Mouse (Mus musculus) heart, embryonic 14.5 days (tissue): ENCODE measurements at regions not wholly inside any gene's neighbourhood (a gene's known extent, or its start where the extent isn't known, plus 50 kb on each side); places are given as distances from the start of the nearest gene placed in this dataset.

Source experiments
- ATAC-seq: fragments of 200-750 bp; cut with Nextera tagmentation; 2 replicates; pipeline ENCODE4 v1.8.0; 2017; ENCODE audit warnings: low read depth, moderate TSS enrichment; ENCODE audit not compliant: insufficient number of reproducible peaks, insufficient read depth, low FRiP score
- H3K27ac ChIP-seq, 2 experiments: fragments of 200-500 bp in 1 of 2; fragments of 300-500 bp in 1 of 2; sonication (generic) in 1 of 2; replicated peaks in 1 of 2; 2 replicates each; pipeline ENCODE4 v1.5.1; 2012 to 2014; ENCODE audit warnings: low read depth in 2 of 2, low read length in 2 of 2, control low read depth in 1 of 2, mild to moderate bottlenecking in 1 of 2, mixed read lengths in 1 of 2; ENCODE audit not compliant: control insufficient read depth in 1 of 2, insufficient read depth in 1 of 2
- H3K27me3 ChIP-seq: fragments of 300-500 bp; sonication (generic); 2 replicates; pipeline ENCODE4 v1.6.1; 2014; ENCODE audit warnings: mild to moderate bottlenecking, low read length, control low read depth; ENCODE audit not compliant: control insufficient read depth, insufficient read depth
- H3K36me3 ChIP-seq: fragments of 300-500 bp; sonication (generic); 2 replicates; pipeline ENCODE4 v1.6.1; 2014; ENCODE audit warnings: mild to moderate bottlenecking, control low read depth, low read length, mixed read lengths; ENCODE audit not compliant: control insufficient read depth, insufficient read depth
- H3K4me1 ChIP-seq, 2 experiments: fragments of 200-500 bp in 1 of 2; fragments of 300-500 bp in 1 of 2; sonication (generic) in 1 of 2; 2 replicates each; pipeline ENCODE4 v1.6.1; 2012 to 2014; ENCODE audit warnings: low read length in 2 of 2, control low read depth in 1 of 2, mixed read lengths in 1 of 2; ENCODE audit not compliant: control insufficient read depth in 2 of 2, insufficient read depth in 2 of 2
- H3K4me2 ChIP-seq: fragments of 300-500 bp; sonication (generic); 2 replicates; pipeline ENCODE4 v1.6.1; 2014; ENCODE audit warnings: mild to moderate bottlenecking, low read length
- H3K4me3 ChIP-seq, 2 experiments: fragments of 200-500 bp in 1 of 2; fragments of 300-500 bp in 1 of 2; sonication (generic) in 1 of 2; 2 replicates each; pipeline ENCODE4 v1.5.1; 2012 to 2014; ENCODE audit warnings: low read length in 2 of 2, mild to moderate bottlenecking in 2 of 2, control low read depth in 1 of 2, low read depth in 1 of 2, moderate library complexity in 1 of 2; ENCODE audit not compliant: control insufficient read depth in 1 of 2, insufficient read depth in 1 of 2
- H3K9ac ChIP-seq: fragments of 300-500 bp; sonication (generic); 2 replicates; pipeline ENCODE4 v1.6.1; 2014; ENCODE audit warnings: mild to moderate bottlenecking, low read length
- H3K9me3 ChIP-seq: fragments of 300-500 bp; sonication (generic); 2 replicates; pipeline ENCODE4 v1.6.1; 2016; ENCODE audit warnings: low read length, control low read depth; ENCODE audit not compliant: control insufficient read depth
- WGBS: fragments of 180-500 bp; shearing (Covaris S2); extraction: QIAGEN DNeasy Blood & Tissue Kit; methylation state at CpG from one replicate; pipeline ENCODE4 v1.1.7; 2014; 5-methylcytosine and 5-hydroxymethylcytosine counted together

GRCm38 (mm10) chr15:68445341-68445740 lies 1944.6 kb upstream of the Lrrc6 start:
- no peaks in the 10 kb centered on the region for H3K36me3 ChIP-seq
- H3K4me1 ChIP-seq = no peaks in the 10 kb centered on the region
- WGBS = 84% methylated on average over 7 of the region's 7 CpGs
- H3K27me3 ChIP-seq = no peaks in the 10 kb centered on the region
- no peaks in the 10 kb centered on the region for H3K9me3 ChIP-seq
- H3K9ac ChIP-seq = no peak overlapping the region
- no peak overlapping the region for H3K27ac ChIP-seq
- H3K4me2 ChIP-seq = no peak overlapping the region
- H3K4me3 ChIP-seq = no peak overlapping the region
- no peak for ATAC-seq

GRCm38 (mm10) chr15:68440636-68441035 lies 1939.9 kb upstream of the Lrrc6 start:
- no peak for ATAC-seq
- WGBS = 57% methylated on average over 9 of the region's 9 CpGs
- Histone ChIP-seq H3K36me3 (no peaks in the 10 kb centered on the region), H3K4me2 (no peak overlapping the region), H3K4me1 (no peaks in the 10 kb centered on the region), H3K4me3 (no peak overlapping the region), H3K9ac (no peak overlapping the region), H3K27ac (no peak overlapping the region), H3K27me3 (no peaks in the 10 kb centered on the region), H3K9me3 (no peaks in the 10 kb centered on the region)

GRCm38 (mm10) chr15:68435961-68436360 lies 1935.3 kb upstream of the Lrrc6 start:
- Histone ChIP-seq H3K27me3 (no peaks in the 10 kb centered on the region), H3K4me1 (no peaks in the 10 kb centered on the region), H3K27ac (no peak overlapping the region), H3K9ac (no peak overlapping the region), H3K36me3 (no peaks in the 10 kb centered on the region), H3K4me2 (no peak overlapping the region), H3K4me3 (no peak overlapping the region), H3K9me3 (no peaks in the 10 kb centered on the region)
- no peak for ATAC-seq
- WGBS = 23% methylated on average over 3 of the region's 3 CpGs

GRCm38 (mm10) chr15:68431251-68431650 lies 1930.5 kb upstream of the Lrrc6 start:
- no peak for ATAC-seq
- WGBS = 62% methylated on average over 2 of the region's 2 CpGs
- no peaks in the 10 kb centered on the region for H3K36me3 ChIP-seq
- H3K4me1 ChIP-seq = no peaks in the 10 kb centered on the region
- no peak overlapping the region for H3K4me3 ChIP-seq
- H3K9ac ChIP-seq = no peak overlapping the region
- H3K27me3 ChIP-seq = peaks cover 5% of the 10 kb centered on the region; the same call in 1 of the 2 replicates
- no peak overlapping the region for H3K4me2 ChIP-seq
- H3K27ac ChIP-seq = no peak overlapping the region
- no peaks in the 10 kb centered on the region for H3K9me3 ChIP-seq

GRCm38 (mm10) chr15:68430486-68430885 lies 1929.8 kb upstream of the Lrrc6 start:
- Histone ChIP-seq H3K9ac (no peak overlapping the region), H3K9me3 (no peaks in the 10 kb centered on the region), H3K36me3 (no peaks in the 10 kb centered on the region), H3K4me1 (no peaks in the 10 kb centered on the region), H3K4me2 (no peak overlapping the region), H3K27me3 (peaks cover 5% of the 10 kb centered on the region; the same call in 1 of the 2 replicates), H3K4me3 (no peak overlapping the region), H3K27ac (no peak overlapping the region)
- ATAC-seq = no peak
- 55% methylated on average over 4 of the region's 4 CpGs for WGBS

- H3K27ac ChIP-seq = no peak overlapping the region
- 19% methylated on average over 6 of the region's 6 CpGs for WGBS
- H3K4me3 ChIP-seq = no peak overlapping the region
- H3K9ac ChIP-seq = no peak overlapping the region
- ATAC-seq = no peak
- H3K9me3 ChIP-seq = no peaks in the 10 kb centered on the region
- no peaks in the 10 kb centered on the region for H3K4me1 ChIP-seq
- H3K27me3 ChIP-seq = peaks cover 5% of the 10 kb centered on the region; the same call in 1 of the 2 replicates
- H3K36me3 ChIP-seq = no peaks in the 10 kb centered on the region
- no peak overlapping the region for H3K4me2 ChIP-seq
These were observed 1927.9 kb upstream of the Lrrc6 start for GRCm38 (mm10) chr15:68428444-68429228.

- H3K27ac ChIP-seq = no peak overlapping the region
- H3K4me3 ChIP-seq = no peak overlapping the region
- WGBS = 34% methylated on average over 1 of the region's 1 CpGs
- no peak overlapping the region for H3K9ac ChIP-seq
- no peaks in the 10 kb centered on the region for H3K36me3 ChIP-seq
- H3K4me2 ChIP-seq = no peak overlapping the region
- H3K27me3 ChIP-seq = no peaks in the 10 kb centered on the region; the same call in none of the 2 replicates
- ATAC-seq = no peak
- H3K9me3 ChIP-seq = no peaks in the 10 kb centered on the region
- peaks cover 14 to 20% of the 10 kb centered on the region in 2 experiments for H3K4me1 ChIP-seq
These were observed 1916.4 kb upstream of the Lrrc6 start for GRCm38 (mm10) chr15:68417142-68417541.
